Mouse (Mus musculus) cerebellum, adult 2 months (tissue): ENCODE data around the gene Serpina3i. TPM values are rescaled to one million over a fixed set of nuclear protein-coding genes. Genes with fewer than 3 reads are reported as not detected.

ENCODE experiments used
- DNase-seq, 2 experiments: peaks; one replicate each; pipeline ENCODE4 v3.0.0; 2021
- H3K27ac ChIP-seq: fragments of 200-500 bp; 2 replicates; pipeline ENCODE4 v1.5.1; 2012; ENCODE audit warnings: low read length, control low read depth, inconsistent platforms; ENCODE audit not compliant: insufficient read depth
- H3K27me3 ChIP-seq: fragments of 200-500 bp; 2 replicates; pipeline ENCODE4 v1.6.1; 2012; ENCODE audit warnings: inconsistent platforms, mild to moderate bottlenecking, low read length, moderate library complexity; ENCODE audit not compliant: control insufficient read depth, insufficient read depth
- H3K4me1 ChIP-seq: fragments of 200-500 bp; 2 replicates; pipeline ENCODE4 v1.6.1; 2011; ENCODE audit warnings: low read length; ENCODE audit not compliant: control insufficient read depth, insufficient read depth
- H3K4me3 ChIP-seq: fragments of 200-500 bp; replicated peaks from 2 replicates; pipeline ENCODE3; 2011; ENCODE audit warnings: mild to moderate bottlenecking, low read depth, low read length, control low read depth; ENCODE audit not compliant: insufficient read depth
- CTCF ChIP-seq: fragments of 200-500 bp; IDR thresholded peaks from 2 replicates; pipeline ENCODE4 v1.5.1; 2011; ENCODE audit warnings: low read depth, mild to moderate bottlenecking, control low read depth, low read length, moderate library complexity, borderline replicate concordance; ENCODE audit not compliant: insufficient read depth
- POLR2A ChIP-seq: fragments of 200-500 bp; IDR thresholded peaks from 2 replicates; pipeline ENCODE4 v1.6.1; 2011; ENCODE audit warnings: low read length, control low read depth, borderline replicate concordance; ENCODE audit not compliant: insufficient read depth
- WGBS: fragments of 180-500 bp; shearing (Covaris S2); methylation state at CpG from one replicate; pipeline ENCODE4 v1.1.7; 2018; 5-methylcytosine and 5-hydroxymethylcytosine counted together
- polyA plus RNA-seq: library from polyadenylated mRNA; depleted of rRNA; stranded (reverse); fragments of >200 nt; gene quantifications from 2 replicates; pipeline ENCODE4 v1.2.3, GENCODE M21; 2012; rRNA removed

Gene Serpina3i
- polyA plus RNA-seq, 1 experiment, result not detected

- no peak for DNase-seq
- Histone ChIP-seq H3K27ac (no peak within 1 kb of the TSS), H3K4me3 (no peak within 1 kb of the TSS), H3K27me3 (no peaks in the 10 kb centered on the region), H3K4me1 (no peaks in the 10 kb centered on the region)
- no peak for TF ChIP-seq POLR2A
- no peak for TF ChIP-seq CTCF
- 74% methylated on average over 1 of the region's 1 CpGs for WGBS
Observed at GRCm38 (mm10) chr12:104314253-104314652, 51.3 kb downstream of the Serpina3i start, which contains the start of gene Serpina3j. TSS of gene Serpina3j (plus strand) at chr12:104314553.

Other genes starting within 250 kb of the Serpina3i start
- 1.8 TPM in 2 replicates for gene Serpina9, start 249.4 kb upstream of the Serpina3i start, polyA plus RNA-seq
- gene Serpina12, start 218.7 kb upstream of the Serpina3i start, polyA plus RNA-seq, result 0.05 TPM in 1 of 2 replicates, not detected in the other
- gene Serpina5, start 162.0 kb upstream of the Serpina3i start, polyA plus RNA-seq, result not detected in 2 replicates
- not detected in 2 replicates for gene Serpina3a, start 150.4 kb upstream of the Serpina3i start, polyA plus RNA-seq
- not detected in 2 replicates for gene Serpina3b, start 135.1 kb upstream of the Serpina3i start, polyA plus RNA-seq
- gene Serpina3c, start 109.3 kb upstream of the Serpina3i start, polyA plus RNA-seq, result 0.19 and 0.31 TPM in 2 replicates
- gene Serpina3f, start 48.6 kb upstream of the Serpina3i start, polyA plus RNA-seq, result 0.11 TPM in 1 of 2 replicates, not detected in the other
- 2.2 and 2.9 TPM in 2 replicates for gene Serpina3g, start 26.9 kb upstream of the Serpina3i start, polyA plus RNA-seq
- not detected in 2 replicates for gene Serpina3j, start 51.4 kb downstream of the Serpina3i start, polyA plus RNA-seq
- not detected in 2 replicates for gene Serpina3k, start 75.4 kb downstream of the Serpina3i start, polyA plus RNA-seq
- gene Serpina3m, start 75.4 kb downstream of the Serpina3i start, polyA plus RNA-seq, result 0.06 TPM in 1 of 2 replicates, not detected in the other
- gene Serpina3n, start 143.6 kb downstream of the Serpina3i start, polyA plus RNA-seq, result 14.3 and 21.1 TPM in 2 replicates
- gene Gsc, start 210.2 kb downstream of the Serpina3i start, polyA plus RNA-seq, result not detected in 2 replicates